Mouse (Mus musculus) lung, adult 2 months (tissue): ENCODE results near the gene Akr1cl.

Experiments
- CTCF ChIP-seq: fragments of 200-500 bp; IDR thresholded peaks from 2 replicates; pipeline ENCODE4 v1.5.1; 2011; ENCODE audit warnings: mild to moderate bottlenecking, low read length, control low read depth; ENCODE audit not compliant: insufficient read depth
- POLR2A ChIP-seq: fragments of 200-500 bp; IDR thresholded peaks from 2 replicates; pipeline ENCODE4 v1.6.1; 2011; ENCODE audit warnings: low read depth, mild to moderate bottlenecking, control low read depth, low read length, borderline replicate concordance; ENCODE audit errors: extremely low read depth

GRCm38 (mm10) chr1:65082188-65082587 is 49.6 kb upstream of the Akr1cl start, which contains the start of gene Crygb:
- TF ChIP-seq POLR2A (no peak), CTCF (no peak)
